Mouse (Mus musculus): Measurements from ENCODE around the gene Wwc2. TPM values are rescaled to one million over a fixed set of nuclear protein-coding genes. Genes with fewer than 3 reads are reported as not detected.

Wwc2 gene
- 1.2 TPM for polyA plus RNA-seq (2017; shearing (Covaris generic))

GRCm38 (mm10) chr8:47990911-47991820 is at the start of gene Wwc2:
Gene Wwc2 (minus strand): TSS chr8:47990924.

GRCm38 (mm10) chr8:47824182-47824581 is 166.5 kb downstream of the Wwc2 start, which contains the start of gene Cldn22:
Gene Cldn22 (plus strand): TSS chr8:47824482.

GRCm38 (mm10) chr8:47821843-47822242 is 168.9 kb downstream of the Wwc2 start, which contains the start of gene Cldn24:
Gene Cldn24 (plus strand): TSS chr8:47822143.

Other genes with a start within 250 kb of the Wwc2 start
- not detected for gene Cldn24, start 168.8 kb downstream of the Wwc2 start, polyA plus RNA-seq (2017; shearing (Covaris generic))
- not detected for gene Cldn22, start 166.4 kb downstream of the Wwc2 start, polyA plus RNA-seq (2017; shearing (Covaris generic))
- gene Dctd, start 108.2 kb upstream of the Wwc2 start, polyA plus RNA-seq (2017; shearing (Covaris generic)): 1.1 TPM

Measured in effector memory CD4-positive, alpha-beta T cell, adult 7 months (primary cell).